Mouse (Mus musculus): ENCODE results near the gene Vps37c. TPM values are rescaled to one million over a fixed set of nuclear protein-coding genes. Genes with fewer than 3 reads are reported as not detected.

Vps37c gene
- polyA plus RNA-seq, 1 experiment from 2014 or later = 26.5 TPM

GRCm38 (mm10) chr19:10671319-10671718 is 17.2 kb upstream of the Vps37c start:
- Histone ChIP-seq H3K36me3 (no peaks in the 10 kb centered on the region), H3K27ac (no peak overlapping the region), H3K9me3 (no peaks in the 10 kb centered on the region), H3K4me1 (peaks cover 10% of the 10 kb centered on the region; the same call in 1 of the 2 replicates), H3K4me3 (no peak overlapping the region), H3K27me3 (ENCODE audit: insufficient read depth, poor library complexity, severe bottlenecking) (0 out of 2 replicates have a peak, but pooled peaks cover 4% of the 10 kb centered on the region)
- DNase-seq (ENCODE audit: low spot score) = no peak
- 84% methylated on average over 4 of the region's 4 CpGs for WGBS

DNA sequence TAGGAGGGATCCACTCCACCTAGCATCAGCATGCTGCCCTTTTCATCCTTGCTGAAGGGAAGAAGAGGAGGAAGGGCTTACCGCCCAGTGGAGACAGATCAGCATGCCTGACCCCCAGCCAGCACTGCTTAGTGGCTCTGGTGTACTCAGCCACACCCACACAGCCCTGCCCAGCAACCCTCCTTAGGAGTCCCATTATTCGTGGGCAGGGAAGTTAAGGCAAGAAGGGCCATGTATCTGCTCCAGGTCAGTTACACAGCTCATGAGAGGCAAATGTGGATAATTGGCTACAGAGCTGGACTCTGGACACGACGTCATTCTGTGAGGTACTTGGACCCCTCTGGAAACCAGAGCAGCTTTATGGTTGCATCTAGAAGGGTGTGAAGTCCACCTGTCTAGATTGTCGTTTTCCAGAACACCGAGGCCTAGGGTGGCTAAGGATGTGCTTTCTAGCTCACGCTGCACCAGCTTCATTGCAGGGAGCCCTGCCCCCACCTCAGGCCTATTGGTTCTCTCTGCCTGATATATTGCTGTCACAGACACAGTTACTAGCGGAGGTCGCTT is 16.6 kb upstream of the Vps37c start:
- Histone ChIP-seq H3K4me3 (no peak overlapping the region), H3K36me3 (no peaks in the 10 kb centered on the region), H3K9me3 (no peaks in the 10 kb centered on the region), H3K27me3 (ENCODE audit: insufficient read depth, poor library complexity, severe bottlenecking) (peaks cover 7% of the 10 kb centered on the region; the same call in 1 of the 2 replicates), H3K4me1 (peaks cover 10% of the 10 kb centered on the region; the same call in 1 of the 2 replicates), H3K27ac (no peak overlapping the region)
- DNase-seq (ENCODE audit: low spot score) = no peak
- 64% methylated on average over 9 of the region's 9 CpGs for WGBS

- H3K27ac ChIP-seq = no peak overlapping the region
- peaks cover 14% of the 10 kb centered on the region; the same call in 1 of the 2 replicates for H3K4me1 ChIP-seq
- WGBS = 21% methylated on average over 1 of the region's 1 CpGs
- no peaks in the 10 kb centered on the region for H3K36me3 ChIP-seq
- no peak overlapping the region for H3K4me3 ChIP-seq
- no peak for DNase-seq (ENCODE audit: low spot score)
- no peaks in the 10 kb centered on the region for H3K9me3 ChIP-seq
- peaks cover 7% of the 10 kb centered on the region; the same call in 1 of the 2 replicates for H3K27me3 ChIP-seq (ENCODE audit: insufficient read depth, poor library complexity, severe bottlenecking)
Measured at GRCm38 (mm10) chr19:10673275-10673674, 15.3 kb upstream of the Vps37c start.

GRCm38 (mm10) chr19:10676656-10677055 is 11.9 kb upstream of the Vps37c start:
- WGBS = 82% methylated on average over 16 of the region's 16 CpGs
- Histone ChIP-seq H3K36me3 (no peaks in the 10 kb centered on the region), H3K4me1 (peaks cover 14% of the 10 kb centered on the region; the same call in 1 of the 2 replicates), H3K9me3 (no peaks in the 10 kb centered on the region), H3K27ac (no peak overlapping the region), H3K27me3 (ENCODE audit: insufficient read depth, poor library complexity, severe bottlenecking) (peaks cover 7% of the 10 kb centered on the region; the same call in 1 of the 2 replicates), H3K4me3 (no peak overlapping the region)
- no peak for DNase-seq (ENCODE audit: low spot score)

- peaks cover 7% of the 10 kb centered on the region; the same call in 1 of the 2 replicates for H3K27me3 ChIP-seq (ENCODE audit: insufficient read depth, poor library complexity, severe bottlenecking)
- H3K36me3 ChIP-seq = no peaks in the 10 kb centered on the region
- H3K4me3 ChIP-seq = no peak within 1 kb of the TSS
- H3K27ac ChIP-seq = no peak within 1 kb of the TSS
- H3K9me3 ChIP-seq = no peaks in the 10 kb centered on the region
- peaks cover 10% of the 10 kb centered on the region; the same call in 1 of the 2 replicates for H3K4me1 ChIP-seq
- DNase-seq (ENCODE audit: low spot score) = no peak
- 25% methylated on average over 6 of the region's 6 CpGs for WGBS
Measured at GRCm38 (mm10) chr19:10677915-10678771, 10.4 kb upstream of the Vps37c start, which contains the start of gene Pga5. TSS of gene Pga5 (minus strand) at chr19:10678071.

GRCm38 (mm10) chr19:10678772-10679067 is 9.8 kb upstream of the Vps37c start:
- peaks cover 7% of the 10 kb centered on the region; the same call in 1 of the 2 replicates for H3K27me3 ChIP-seq (ENCODE audit: insufficient read depth, poor library complexity, severe bottlenecking)
- H3K36me3 ChIP-seq = no peaks in the 10 kb centered on the region
- no peaks in the 10 kb centered on the region for H3K9me3 ChIP-seq
- H3K27ac ChIP-seq = no peak overlapping the region
- H3K4me1 ChIP-seq = peaks cover 5% of the 10 kb centered on the region; the same call in 1 of the 2 replicates
- no peak overlapping the region for H3K4me3 ChIP-seq
- 72% methylated on average over 1 of the region's 1 CpGs for WGBS
- DNase-seq (ENCODE audit: low spot score) = no peak

- no peak overlapping the region for H3K4me3 ChIP-seq
- no peak overlapping the region for H3K27ac ChIP-seq
- peaks cover 4% of the 10 kb centered on the region; the same call in 1 of the 2 replicates for H3K27me3 ChIP-seq (ENCODE audit: insufficient read depth, poor library complexity, severe bottlenecking)
- no peaks in the 10 kb centered on the region for H3K36me3 ChIP-seq
- H3K9me3 ChIP-seq = no peaks in the 10 kb centered on the region
- peaks cover 4% of the 10 kb centered on the region; the same call in 1 of the 2 replicates for H3K4me1 ChIP-seq
- DNase-seq (ENCODE audit: low spot score) = no peak
- WGBS = 67% methylated on average over 4 of the region's 4 CpGs
Measured at GRCm38 (mm10) chr19:10681571-10681970, 7.0 kb upstream of the Vps37c start.

DNA sequence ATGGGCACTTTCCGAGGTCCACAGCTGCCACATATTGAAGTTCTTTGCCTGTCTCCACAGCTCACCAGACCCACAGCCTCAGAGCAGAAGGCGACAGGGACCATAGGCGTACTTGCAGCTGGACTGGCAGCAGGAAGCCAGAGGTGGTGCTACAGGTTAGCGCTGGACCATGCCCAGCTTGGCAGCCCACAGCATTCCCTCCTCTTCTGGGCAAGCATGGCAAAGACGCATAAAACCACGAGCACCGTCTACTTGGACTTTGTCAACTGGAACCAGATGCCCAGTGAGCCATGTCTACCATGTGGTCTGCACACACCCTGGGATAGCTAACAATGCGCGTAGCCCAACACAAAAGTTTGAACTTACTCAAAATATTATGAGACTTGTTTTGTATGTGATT is 3.5 kb upstream of the Vps37c start:
- WGBS = 83% methylated on average over 9 of the region's 9 CpGs
- Histone ChIP-seq H3K4me1 (peaks cover 19% of the 10 kb centered on the region), H3K9me3 (no peaks in the 10 kb centered on the region), H3K36me3 (no peaks in the 10 kb centered on the region), H3K27ac (no peak overlapping the region), H3K27me3 (ENCODE audit: insufficient read depth, poor library complexity, severe bottlenecking) (no peaks in the 10 kb centered on the region), H3K4me3 (no peak overlapping the region)
- DNase-seq (ENCODE audit: low spot score) = no peak

DNA sequence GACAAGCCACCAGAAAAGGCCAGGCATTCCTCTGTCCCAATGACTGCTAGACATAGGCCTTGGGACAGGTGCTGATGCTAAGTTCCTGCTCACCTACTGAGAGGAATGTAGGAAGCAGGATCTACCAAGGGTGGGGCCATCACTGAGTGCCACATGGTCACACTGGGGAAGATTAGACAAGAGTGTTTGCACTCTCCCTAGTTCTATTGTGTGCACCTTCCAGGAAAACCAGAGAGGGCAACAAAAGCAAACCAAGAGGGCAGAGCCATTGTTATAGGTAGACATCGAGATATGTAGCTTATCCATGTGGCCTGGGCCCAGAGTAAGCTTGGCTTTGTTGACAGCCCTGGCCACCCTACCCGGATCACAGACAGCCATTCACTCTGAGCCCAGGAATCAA is 2.8 kb upstream of the Vps37c start:
- H3K4me1 ChIP-seq = peaks cover 25% of the 10 kb centered on the region
- DNase-seq (ENCODE audit: low spot score) = no peak
- WGBS = 64% methylated on average over 2 of the region's 2 CpGs

GRCm38 (mm10) chr19:10689470-10690166 is 1.1 kb downstream of the Vps37c start:
- DNase-seq (ENCODE audit: low spot score) = no peak
- 64% methylated on average over 5 of the region's 5 CpGs for WGBS
- H3K9me3 ChIP-seq = no peaks in the 10 kb centered on the region
- H3K27me3 ChIP-seq (ENCODE audit: insufficient read depth, poor library complexity, severe bottlenecking) = no peaks in the 10 kb centered on the region
- peaks cover 35% of the 10 kb centered on the region for H3K4me1 ChIP-seq
- H3K27ac ChIP-seq = peak overlapping the region; percentile 96
- no peaks in the 10 kb centered on the region for H3K36me3 ChIP-seq
- H3K4me3 ChIP-seq = peak overlapping the region; percentile 81

More for the DNA sequence above, 2.8 kb upstream of the Vps37c start:
- Histone ChIP-seq H3K9me3 (no peaks in the 10 kb centered on the region), H3K27me3 (ENCODE audit: insufficient read depth, poor library complexity, severe bottlenecking) (no peaks in the 10 kb centered on the region), H3K4me3 (no peak overlapping the region), H3K36me3 (no peaks in the 10 kb centered on the region), H3K27ac (no peak overlapping the region)

GRCm38 (mm10) chr19:10690336-10690735 is 1.8 kb downstream of the Vps37c start:
- no peak for DNase-seq (ENCODE audit: low spot score)
- Histone ChIP-seq H3K27ac (peak overlapping the region; percentile 96; the same call in 1 of the 2 replicates), H3K4me1 (peaks cover 38% of the 10 kb centered on the region), H3K9me3 (no peaks in the 10 kb centered on the region), H3K36me3 (no peaks in the 10 kb centered on the region), H3K4me3 (no peak overlapping the region), H3K27me3 (ENCODE audit: insufficient read depth, poor library complexity, severe bottlenecking) (no peaks in the 10 kb centered on the region)
- 68% methylated on average over 3 of the region's 3 CpGs for WGBS

GRCm38 (mm10) chr19:10691121-10691520 is 2.6 kb downstream of the Vps37c start:
- WGBS = 85% methylated on average over 4 of the region's 4 CpGs
- Histone ChIP-seq H3K9me3 (no peaks in the 10 kb centered on the region), H3K4me1 (peaks cover 45% of the 10 kb centered on the region), H3K27ac (peak overlapping the region; percentile 96; the same call in 1 of the 2 replicates), H3K27me3 (ENCODE audit: insufficient read depth, poor library complexity, severe bottlenecking) (no peaks in the 10 kb centered on the region), H3K36me3 (no peaks in the 10 kb centered on the region), H3K4me3 (no peak overlapping the region)
- DNase-seq (ENCODE audit: low spot score) = no peak
